Mouse (Mus musculus) Patski (cell line): ENCODE measurements at regions not wholly inside any gene's neighbourhood (a gene's known extent, or its start where the extent isn't known, plus 50 kb on each side); places are given as distances from the start of the nearest gene placed in this dataset.
A peak's percentile ranks its signal among the peaks of the same experiment; 100 is the strongest.

ENCODE experiments used
- ATAC-seq: fragments of 100-300 bp; one replicate; pipeline ENCODE4 v1.8.0; 2021
- CTCF ChIA-PET: fragments of 350-600 bp; sonication (Branson Sonifier 250); formaldehyde crosslinking; loops from one replicate; lab custom pipeline; 2022; ENCODE audit warnings: inconsistent platforms; lab: Charles Lee
- POLR2A ChIA-PET: fragments of 350-600 bp; sonication (Branson Sonifier 250); formaldehyde crosslinking; loops from one replicate; lab custom pipeline; 2022; ENCODE audit warnings: antibody characterized with exemption, inconsistent platforms; lab: Charles Lee
- DNase-seq: peaks from one replicate; pipeline ENCODE4 v3.0.0-alpha.2; 2011; ENCODE audit warnings: low read depth, low spot score
- H3K27me3 ChIP-seq: fragments of 371-371 bp; one replicate; pipeline ENCODE4 v1.5.1; 2021
- CTCF ChIP-seq: fragments of 100-300 bp; IDR thresholded peaks from one replicate; pipeline ENCODE4 v1.5.1; 2021
- in situ Hi-C: fragments of 300-500 bp; cut with MboI; formaldehyde crosslinking; loops from 3 replicates; pipeline ENCODE4 v1.11.1; 2018; ENCODE audit warnings: low pct_unique_long_range_greater_than_20kb, mixed read lengths

DNA sequence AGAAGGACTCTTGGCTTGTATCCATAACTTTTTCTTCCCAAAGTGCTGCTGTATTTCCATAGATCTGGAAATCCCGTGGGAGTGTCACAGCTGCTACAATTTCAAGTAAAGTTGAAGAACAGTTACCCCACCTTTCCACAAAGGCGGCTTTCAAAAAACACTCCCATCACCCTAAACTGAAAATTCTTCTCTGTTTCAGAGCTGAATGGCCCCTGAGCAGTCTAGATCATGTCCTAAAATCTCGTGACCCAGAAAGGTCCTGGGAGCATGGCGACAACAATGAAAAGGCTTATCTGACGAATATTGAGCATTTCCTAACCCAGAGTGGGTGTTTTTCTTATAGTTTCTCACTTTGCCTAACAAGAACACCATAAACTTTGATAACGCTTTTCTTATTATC, 92.2 kb downstream of the Olfr267 start:
- DNase-seq (no peak), ATAC-seq (no peak)
- H3K27me3 ChIP-seq: no peaks in the 10 kb centered on the region
- TF ChIP-seq CTCF: no peak
- in situ Hi-C loops: no loop called here
- ChIA-PET POLR2A (no interaction called here), CTCF (no interaction called here)

DNA sequence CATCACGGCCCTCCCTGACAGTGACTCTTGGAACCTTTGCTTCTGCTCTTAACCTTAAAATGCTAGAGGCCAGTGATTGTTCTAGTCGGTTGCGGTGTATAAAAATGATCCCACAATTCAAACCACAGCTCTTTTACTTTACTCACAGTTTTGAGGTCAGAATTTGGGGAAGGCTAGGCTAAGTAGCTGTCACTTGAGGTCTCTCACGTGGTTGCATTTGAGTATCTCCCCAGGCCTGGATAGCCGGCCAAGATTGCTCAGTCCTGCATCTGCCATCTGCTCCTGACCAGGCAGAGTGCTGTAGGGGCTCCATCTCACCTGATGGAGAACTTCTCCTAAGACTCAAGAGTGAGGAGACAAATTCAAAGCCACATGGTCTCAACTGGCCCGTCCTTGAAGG, 94.5 kb downstream of the Olfr267 start:
- in situ Hi-C loops: no loop called here
- ChIA-PET POLR2A (interaction anchor here (0.7 kb wide), 1 partner anchor 428 kb away, joined by 4 read pairs; no protein-coding TSS in a partner anchor), CTCF (no interaction called here)
- DNase-seq: no peak
- H3K27me3 ChIP-seq: no peaks in the 10 kb centered on the region
- no peak for TF ChIP-seq CTCF
- no peak for ATAC-seq

GRCm38 (mm10) chr4:58681926-58682325, 105.6 kb downstream of the Olfr267 start:
- ATAC-seq (no peak), DNase-seq (no peak)
- POLR2A ChIA-PET: no interaction called here
- H3K27me3 ChIP-seq: no peaks in the 10 kb centered on the region
- in situ Hi-C loops: no loop called here
- CTCF ChIA-PET: no interaction called here
- no peak for TF ChIP-seq CTCF

DNA sequence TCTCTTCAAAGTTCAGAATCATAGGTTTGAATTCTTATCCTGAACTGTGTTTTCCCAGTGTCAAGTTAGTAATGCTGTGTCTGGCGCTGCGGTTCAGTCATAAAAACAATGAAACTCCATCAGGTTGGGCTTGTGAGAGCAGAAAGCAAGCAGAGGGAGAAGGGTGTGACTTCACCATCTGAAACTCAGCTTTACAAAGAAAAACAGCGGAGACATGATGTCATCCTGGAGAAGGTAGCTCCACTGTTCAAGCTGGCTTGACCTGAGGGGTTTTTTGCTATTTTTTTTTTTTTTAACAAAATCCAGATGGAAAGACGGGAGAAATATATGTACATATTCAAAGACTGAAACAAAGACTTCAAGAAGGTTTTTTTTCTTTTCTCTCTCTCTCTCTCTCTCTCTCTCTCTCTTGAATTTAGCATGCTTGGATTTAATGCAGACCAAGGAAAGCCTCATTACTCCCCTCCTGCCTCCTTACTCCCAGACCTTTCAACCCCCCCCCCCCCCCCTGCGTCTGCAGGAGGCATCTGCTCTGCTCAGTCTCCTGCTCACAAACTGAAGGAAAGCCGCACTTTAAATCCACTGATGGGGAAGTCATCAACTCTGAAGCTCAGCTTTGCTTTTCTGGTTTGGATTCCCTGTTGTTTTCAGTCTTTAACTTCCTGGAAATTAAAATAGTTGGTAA, 109.7 kb downstream of the Olfr267 start:
- no peaks in the 10 kb centered on the region for H3K27me3 ChIP-seq
- CTCF ChIA-PET: no interaction called here
- POLR2A ChIA-PET: no interaction called here
- in situ Hi-C loops: no loop called here
- DNase-seq: no peak
- ATAC-seq: no peak
- no peak for TF ChIP-seq CTCF

DNA sequence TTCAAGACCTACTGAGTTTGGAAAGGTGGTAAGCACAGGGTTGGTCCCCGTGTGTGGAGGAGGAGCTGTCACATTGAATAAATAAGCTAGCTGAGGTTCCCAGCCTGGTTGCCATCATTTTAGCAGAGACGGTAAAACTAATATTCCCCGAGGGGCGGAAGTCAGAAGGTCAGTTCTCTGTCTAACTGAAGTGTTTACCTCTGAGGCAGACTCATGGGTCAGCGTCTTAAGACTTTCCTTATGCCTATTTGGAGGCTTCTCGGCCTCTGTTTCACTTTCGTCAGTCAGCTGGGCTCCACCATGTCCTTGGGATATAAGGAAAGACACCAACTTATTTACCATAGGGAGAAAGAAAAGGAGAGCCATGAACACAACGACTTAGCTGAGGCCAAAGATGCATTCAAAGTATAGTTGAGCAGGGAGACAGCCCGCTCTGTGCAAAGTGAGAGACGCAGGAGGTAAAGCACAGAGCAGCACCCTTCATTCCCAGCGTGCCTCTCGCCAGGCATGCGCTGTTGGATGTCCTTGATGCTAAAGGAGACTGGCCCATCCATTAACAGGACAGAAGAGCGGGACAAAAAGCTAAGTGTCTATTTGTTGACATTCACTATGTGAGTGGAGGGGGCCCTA, 116.0 kb downstream of the Olfr267 start:
- no peak for TF ChIP-seq CTCF
- DNase-seq (no peak), ATAC-seq (no peak)
- CTCF ChIA-PET: no interaction called here
- H3K27me3 ChIP-seq: no peaks in the 10 kb centered on the region
- in situ Hi-C loops: no loop called here
- POLR2A ChIA-PET: no interaction called here

DNA sequence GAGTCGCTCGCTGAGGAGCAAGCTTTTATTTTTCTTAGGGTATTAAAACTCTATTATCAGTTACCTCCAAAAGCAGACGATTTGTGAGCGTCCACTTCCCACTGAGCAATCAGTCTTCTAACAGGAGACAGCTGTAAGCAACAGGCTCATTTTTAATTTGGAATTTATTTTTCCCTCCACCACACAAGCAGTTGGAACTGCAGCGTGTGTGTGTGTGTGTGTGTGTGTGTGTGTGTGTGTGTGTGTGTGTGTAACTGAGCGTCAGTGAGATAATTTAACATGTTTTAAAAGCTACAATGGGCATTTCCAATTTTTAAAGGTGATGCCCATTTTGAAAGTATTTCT, 116.6 kb downstream of the Olfr267 start:
- CTCF ChIA-PET: no interaction called here
- in situ Hi-C loops: no loop called here
- no peak for ATAC-seq
- POLR2A ChIA-PET: interaction anchor here (0.6 kb wide), 1 partner anchor 79 kb away, joined by 3 read pairs; no protein-coding TSS in a partner anchor
- H3K27me3 ChIP-seq: no peaks in the 10 kb centered on the region
- DNase-seq: peak; percentile 86
- no peak for TF ChIP-seq CTCF

- TF ChIP-seq CTCF: no peak
- CTCF ChIA-PET: no interaction called here
- no peaks in the 10 kb centered on the region for H3K27me3 ChIP-seq
- in situ Hi-C loops: no loop called here
- ATAC-seq: peak; percentile 60
- POLR2A ChIA-PET: interaction anchor here (0.6 kb wide), 1 partner anchor 80 kb away, joined by 3 read pairs; no protein-coding TSS in a partner anchor
- DNase-seq: no peak
These were observed 116.6 kb upstream of the Lpar1 start for GRCm38 (mm10) chr4:58670107-58670905.

DNA sequence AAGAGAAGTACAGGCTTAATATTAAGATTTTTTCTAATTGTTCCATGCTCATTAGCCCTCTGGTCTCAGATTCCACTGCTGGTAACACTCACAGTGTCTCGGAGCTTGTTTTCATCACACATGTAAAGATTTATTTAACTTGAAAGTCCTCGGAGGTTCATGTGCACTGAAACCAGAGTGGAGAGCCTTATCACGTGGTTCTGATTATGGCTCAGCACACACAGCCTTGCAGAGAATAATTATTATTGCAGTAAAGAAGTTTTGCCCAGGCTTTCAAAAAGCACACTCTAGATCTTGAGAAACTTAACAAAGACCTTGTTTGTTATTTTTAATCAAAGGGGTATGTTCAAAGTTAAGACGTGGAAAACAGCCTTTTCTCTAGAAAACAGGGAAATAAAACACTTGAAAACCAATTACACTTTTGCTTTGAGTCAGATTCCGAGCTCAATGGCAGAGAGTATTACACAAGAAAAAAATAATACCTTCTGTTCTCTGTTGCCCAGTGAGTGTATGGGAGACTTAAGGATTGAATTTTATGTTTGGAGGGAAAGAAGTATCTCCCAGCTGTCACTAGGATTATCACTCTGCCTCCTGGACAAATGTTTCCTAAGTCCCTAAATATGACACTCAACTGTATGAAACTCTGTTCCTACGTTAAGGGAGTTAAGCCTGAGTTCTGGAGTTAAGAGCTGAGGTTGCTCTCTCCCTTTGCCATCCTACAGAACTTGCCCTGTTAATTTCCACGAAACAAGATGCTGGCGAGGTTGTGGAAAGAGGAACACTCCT, 114.9 kb upstream of the Lpar1 start:
- in situ Hi-C loops: no loop called here
- ChIA-PET POLR2A (interaction anchor here (0.6 kb wide), 1 partner anchor 823 kb away, joined by 5 read pairs; no protein-coding TSS in a partner anchor), CTCF (no interaction called here)
- TF ChIP-seq CTCF: no peak
- no peak for ATAC-seq
- no peaks in the 10 kb centered on the region for H3K27me3 ChIP-seq
- no peak for DNase-seq

GRCm38 (mm10) chr4:58663628-58664205, 110.0 kb upstream of the Lpar1 start:
- no peak for TF ChIP-seq CTCF
- POLR2A ChIA-PET: no interaction called here

GRCm38 (mm10) chr4:58661781-58662293, 108.1 kb upstream of the Lpar1 start:
- no peaks in the 10 kb centered on the region for H3K27me3 ChIP-seq
- DNase-seq (no peak), ATAC-seq (no peak)
- POLR2A ChIA-PET: no interaction called here
- in situ Hi-C loops: no loop called here
- no peak for TF ChIP-seq CTCF
- CTCF ChIA-PET: no interaction called here

More at GRCm38 (mm10) chr4:58663628-58664205, 110.0 kb upstream of the Lpar1 start:
- CTCF ChIA-PET: interaction anchor here (1.1 kb wide), 1 partner anchor 10 kb away, joined by 3 read pairs; no protein-coding TSS in a partner anchor
- in situ Hi-C loops: no loop called here
- H3K27me3 ChIP-seq: no peaks in the 10 kb centered on the region
- DNase-seq: no peak
- no peak for ATAC-seq
